Mouse (Mus musculus) left cerebral cortex, adult 2 months (tissue): ENCODE measurements around the gene Rnf19b. TPM values are rescaled to one million over a fixed set of nuclear protein-coding genes. Genes with fewer than 3 reads are reported as not detected.

Experiments used
- DNase-seq, 2 experiments: peaks; one replicate each; pipeline ENCODE4 v3.0.0; 2021 to 2022; ENCODE audit warnings: low spot score in 2 of 2, mixed read lengths in 1 of 2; ENCODE audit errors: extremely low spot score in 1 of 2
- H3K27ac ChIP-seq: fragments of 200-600 bp; 2 replicates; pipeline ENCODE4 v1.8.1; 2022
- H3K4me3 ChIP-seq: fragments of 200-600 bp; 2 replicates; pipeline ENCODE4 v1.8.1; 2022
- CTCF ChIP-seq: fragments of 200-600 bp; IDR thresholded peaks from 2 replicates; pipeline ENCODE4 v1.8.1; 2022; ENCODE audit warnings: antibody characterized with exemption, mild to moderate bottlenecking, moderate library complexity
- intact Hi-C: fragments of 180-260 bp; cut with DNase I; formaldehyde crosslinking; loops from one replicate; pipeline ENCODE4 v1.15.1; 2025
- total RNA-seq, 2 experiments: library from RNA; stranded (reverse); gene quantifications; 2 replicates each; pipeline ENCODE4 v1.2.3; 2021

The Rnf19b gene
- total RNA-seq, 2 experiments from 2014 or later, result 52.6 to 57.7 TPM

DNA sequence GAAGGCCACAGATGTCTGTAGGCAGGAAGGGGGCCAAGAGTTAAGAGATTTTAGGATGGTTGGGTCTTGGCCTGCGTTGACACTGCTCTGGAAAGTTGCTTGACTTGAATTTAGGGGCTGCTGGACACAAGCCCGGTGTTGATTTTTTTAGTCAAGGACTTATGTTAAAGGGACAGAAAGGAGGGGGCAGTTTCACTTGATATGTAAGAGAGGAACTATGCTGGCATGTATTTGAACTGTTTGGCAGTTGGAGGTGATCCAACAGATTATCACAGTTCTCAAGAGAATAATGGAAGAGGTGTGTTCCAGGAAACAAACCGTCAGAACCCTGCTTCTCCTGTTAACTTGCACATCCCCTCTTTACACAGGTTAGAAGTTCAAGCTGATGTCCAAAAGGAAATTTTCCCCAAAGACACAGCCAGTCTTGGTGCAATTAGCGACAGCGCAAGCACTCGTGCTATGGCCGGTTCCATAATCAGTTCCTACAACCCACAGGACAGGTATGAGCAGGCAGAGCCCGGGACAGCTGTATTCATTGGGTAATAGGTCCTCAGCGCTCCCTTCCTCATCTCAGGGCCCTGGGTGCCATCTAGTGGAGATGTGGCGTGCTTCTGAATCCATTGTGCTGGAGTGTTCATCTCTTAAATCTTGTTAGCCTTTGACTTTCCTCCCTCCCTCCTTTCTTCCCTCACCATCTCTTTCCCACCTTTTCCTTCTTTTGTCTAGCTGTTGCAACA, 24.5 kb downstream of the Rnf19b start:
- Histone ChIP-seq H3K4me3 (no peak overlapping the region), H3K27ac (no peak overlapping the region)
- DNase-seq, result peak; percentile 56 to 62
- intact Hi-C loops, result loop anchor here (1.0 to 5.0 kb wide), 2 partner anchors 111 to 175 kb away; no protein-coding TSS in a partner anchor
- peak; percentile 79 for TF ChIP-seq CTCF

GRCm38 (mm10) chr4:129084896-129085295, 26.8 kb downstream of the Rnf19b start:
- Histone ChIP-seq H3K4me3 (no peak overlapping the region), H3K27ac (no peak overlapping the region)
- no peak for TF ChIP-seq CTCF
- intact Hi-C loops, result loop anchor here (5.0 kb wide), 1 partner anchor 178 kb away; no protein-coding TSS in a partner anchor
- no peak for DNase-seq

GRCm38 (mm10) chr4:129086078-129086477, 28.0 kb downstream of the Rnf19b start:
- Histone ChIP-seq H3K27ac (no peak overlapping the region), H3K4me3 (no peak overlapping the region)
- TF ChIP-seq CTCF, result peak; percentile 89
- intact Hi-C loops, result loop anchor here (1.0 kb wide), 1 partner anchor 115 kb away; no protein-coding TSS in a partner anchor
- peak; percentile 66 to 69 for DNase-seq

DNA sequence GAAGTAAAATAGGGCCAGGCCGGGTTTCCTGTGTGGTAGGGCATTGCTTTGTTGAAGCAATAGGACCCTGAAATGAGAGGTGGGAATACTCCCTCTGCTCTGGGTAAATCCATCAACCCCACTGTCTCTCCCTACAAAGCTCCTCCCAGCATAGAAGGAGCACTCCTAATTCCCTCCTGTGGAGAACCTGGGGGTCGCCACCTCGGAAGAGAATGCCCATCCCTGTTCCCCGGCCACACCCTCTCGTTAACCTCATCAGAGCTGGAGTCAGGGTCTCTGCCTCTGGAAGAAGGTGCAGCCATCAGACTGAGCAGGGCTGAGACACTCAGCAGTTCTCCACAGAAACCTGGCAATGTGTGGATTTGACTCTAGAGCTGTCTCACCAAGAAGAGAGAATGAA, 29.8 kb downstream of the Rnf19b start:
- no peak for TF ChIP-seq CTCF
- Histone ChIP-seq H3K27ac (no peak overlapping the region), H3K4me3 (no peak overlapping the region)
- intact Hi-C loops, result no loop called here
- no peak for DNase-seq

DNA sequence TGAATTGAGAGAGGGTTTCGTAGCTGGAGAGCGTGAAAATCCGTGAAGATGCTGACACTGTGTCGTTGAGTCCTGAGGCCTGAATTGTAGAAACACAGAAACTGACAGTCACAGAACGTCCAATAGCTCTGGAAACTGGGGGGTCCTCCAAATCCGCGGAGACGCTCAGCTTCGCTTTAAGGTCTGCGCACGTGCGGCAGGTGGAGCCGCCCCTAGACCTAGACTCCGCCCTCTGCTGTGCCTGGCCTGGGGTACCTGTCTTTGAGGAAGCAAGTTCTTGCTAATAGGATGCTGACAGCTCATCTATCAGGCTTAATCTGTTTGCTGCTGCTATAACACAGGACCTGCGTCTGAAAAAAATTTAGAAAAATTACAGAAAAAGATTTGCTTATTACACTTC, 37.2 kb downstream of the Rnf19b start:
- intact Hi-C loops, result no loop called here
- no peak overlapping the region for H3K27ac ChIP-seq

DNA sequence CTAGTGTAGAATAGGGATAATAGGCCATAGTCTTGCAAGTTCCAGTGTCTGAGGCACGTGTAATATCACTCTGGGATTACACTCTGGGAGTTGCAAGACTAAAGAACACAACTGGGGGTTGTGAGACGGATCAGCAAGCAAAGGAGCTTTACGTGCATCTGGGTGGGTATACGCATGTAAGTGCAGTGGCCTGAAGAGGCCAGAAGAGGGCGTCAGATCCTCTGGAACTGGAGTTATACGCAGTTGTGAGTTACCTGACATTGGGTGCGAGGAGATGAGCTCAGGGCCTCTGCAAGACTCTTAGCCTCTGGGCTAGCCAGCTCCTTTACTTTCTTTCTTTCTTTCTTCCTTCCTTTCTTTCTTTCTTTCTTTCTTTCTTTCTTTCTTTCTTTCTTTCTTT, 38.9 kb downstream of the Rnf19b start:
- TF ChIP-seq CTCF, result no peak
- H3K4me3 ChIP-seq, result no peak overlapping the region
- intact Hi-C loops, result no loop called here
- H3K27ac ChIP-seq, result no peak overlapping the region
- no peak for DNase-seq

More for the DNA sequence above, 37.2 kb downstream of the Rnf19b start:
- DNase-seq, result no peak
- no peak for TF ChIP-seq CTCF
- H3K4me3 ChIP-seq, result no peak overlapping the region

GRCm38 (mm10) chr4:129102133-129102829, 44.2 kb downstream of the Rnf19b start:
- Histone ChIP-seq H3K4me3 (no peak overlapping the region), H3K27ac (no peak overlapping the region)
- TF ChIP-seq CTCF, result no peak
- DNase-seq, result no peak
- intact Hi-C loops, result no loop called here

DNA sequence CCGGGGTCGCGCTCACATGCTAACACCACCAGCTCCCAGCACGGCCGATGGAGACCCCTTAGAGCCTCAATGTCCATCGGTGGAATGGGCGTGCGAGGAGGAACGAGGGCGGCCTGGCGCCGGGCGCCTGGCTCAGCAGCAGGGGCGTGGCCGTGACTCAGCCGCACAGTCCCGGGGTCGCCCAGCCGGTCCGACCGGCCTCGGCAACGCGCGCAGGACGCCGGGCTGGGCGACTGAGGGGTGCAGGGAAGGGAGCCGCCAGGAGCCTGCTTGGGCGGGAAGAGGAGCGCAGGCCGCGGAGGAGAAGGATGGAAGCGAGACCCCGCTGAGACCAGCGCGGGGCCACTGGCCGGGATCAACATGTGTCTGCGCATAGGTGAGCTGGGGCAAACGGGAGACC, 47.3 kb downstream of the Rnf19b start, which contains the start of gene Tmem54:
TSS of gene Tmem54 (plus strand) at position 193 of the 400 bp plus-strand sequence.
- Histone ChIP-seq H3K4me3 (no peak within 1 kb of the TSS), H3K27ac (no peak within 1 kb of the TSS)
- intact Hi-C loops, result no loop called here
- no peak for DNase-seq
- no peak for TF ChIP-seq CTCF

DNA sequence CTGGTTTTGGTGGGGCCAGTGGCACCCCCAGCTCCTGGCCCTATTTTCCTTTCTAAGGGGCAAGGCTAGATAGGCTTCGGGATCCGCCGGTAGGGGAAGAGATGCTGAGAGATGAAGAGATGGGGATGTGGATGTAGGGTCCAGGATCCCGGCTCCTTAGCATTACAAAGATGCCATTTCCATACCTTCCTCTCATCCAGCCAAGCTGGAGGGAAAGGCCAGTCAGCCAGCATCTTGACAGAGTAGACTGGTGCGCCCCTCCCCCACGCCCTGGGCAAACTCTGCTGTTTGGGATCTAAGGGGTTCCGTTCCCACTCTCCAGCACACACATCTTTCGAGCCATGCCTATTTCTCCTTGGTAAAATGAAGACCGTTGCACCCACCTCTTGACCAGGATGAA, 48.0 kb downstream of the Rnf19b start:
- intact Hi-C loops, result no loop called here

GRCm38 (mm10) chr4:129107348-129107899, 49.4 kb downstream of the Rnf19b start:
- Histone ChIP-seq H3K4me3 (no peak overlapping the region), H3K27ac (no peak overlapping the region)
- no peak for DNase-seq
- intact Hi-C loops, result no loop called here
- no peak for TF ChIP-seq CTCF

More for the DNA sequence above, 48.0 kb downstream of the Rnf19b start:
- DNase-seq, result no peak
- TF ChIP-seq CTCF, result no peak
- H3K4me3 ChIP-seq, result no peak overlapping the region
- H3K27ac ChIP-seq, result no peak overlapping the region

DNA sequence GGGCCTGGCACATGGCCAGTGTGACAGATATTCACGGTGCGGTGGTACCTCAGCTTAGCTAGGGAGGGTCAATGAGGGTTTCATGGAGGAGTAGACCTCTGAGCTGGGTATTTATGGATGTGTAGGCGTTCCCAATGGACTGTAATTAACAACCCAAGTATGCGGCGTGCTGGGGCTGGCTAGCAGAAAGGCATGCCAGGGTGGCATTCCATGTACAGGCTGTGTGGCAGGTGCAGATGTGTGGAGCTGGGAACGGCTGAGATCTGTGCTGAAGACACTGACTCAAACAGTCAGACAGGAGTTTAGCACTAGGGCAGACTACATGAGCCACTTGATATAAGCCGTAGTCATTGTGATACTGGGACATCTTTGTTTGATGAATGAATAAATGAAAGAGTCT, 50.6 kb downstream of the Rnf19b start:
- Histone ChIP-seq H3K27ac (no peak overlapping the region), H3K4me3 (no peak overlapping the region)
- no peak for DNase-seq
- no peak for TF ChIP-seq CTCF
- intact Hi-C loops, result no loop called here

DNA sequence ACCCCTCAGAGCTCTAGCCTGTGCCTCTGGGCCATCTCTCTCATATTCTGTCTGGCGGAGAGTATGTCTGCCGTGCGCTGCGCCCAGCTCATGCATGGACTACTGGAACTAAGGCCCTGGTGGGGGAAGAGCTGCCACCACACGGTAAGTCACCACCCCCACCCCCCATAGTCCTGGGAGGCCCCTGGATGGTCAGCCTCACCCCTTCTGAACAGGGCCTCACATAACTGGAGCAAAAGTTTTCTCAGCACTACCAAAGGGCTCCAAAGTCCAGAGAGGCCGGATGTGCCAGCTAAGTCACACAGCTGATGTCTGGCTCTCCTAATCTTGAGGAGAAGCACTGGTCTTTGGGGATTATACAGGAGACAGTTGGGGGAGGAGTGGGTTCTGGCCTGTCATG, 52.7 kb downstream of the Rnf19b start:
- DNase-seq, result no peak
- Histone ChIP-seq H3K27ac (no peak overlapping the region), H3K4me3 (no peak overlapping the region)
- intact Hi-C loops, result no loop called here
- TF ChIP-seq CTCF, result no peak
